Mouse (Mus musculus) lung, postnatal 4 days (tissue): ENCODE data around the gene Prrx2.

Experiments
- DNase-seq, 2 experiments: peaks; one replicate each; pipeline ENCODE4 v3.0.0; 2021

Prrx2 gene

DNA sequence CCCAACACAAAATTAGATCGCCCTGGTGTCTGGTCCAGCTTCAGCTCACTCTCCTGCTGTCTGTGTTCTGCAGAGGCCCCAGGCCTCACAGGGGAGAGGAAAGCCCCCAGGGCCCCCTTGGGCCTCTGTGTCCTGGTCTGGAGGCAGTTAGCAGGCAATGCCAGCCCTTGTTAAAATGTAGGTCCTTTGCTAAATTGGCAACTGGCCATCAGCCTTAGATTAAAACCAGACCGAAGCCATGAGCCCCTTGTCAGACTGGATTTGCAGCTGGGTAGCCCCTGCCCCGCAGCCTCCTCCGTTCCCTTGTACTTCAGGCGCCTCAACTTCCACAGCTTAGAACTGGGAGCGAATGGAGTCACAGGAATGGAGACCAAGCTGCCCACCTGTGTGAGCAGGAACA, 37.9 kb downstream of the Prrx2 start:
- DNase-seq: no peak

GRCm38 (mm10) chr2:30874445-30874844, 39.7 kb downstream of the Prrx2 start:
- no peak for DNase-seq

GRCm38 (mm10) chr2:30875096-30875495, 40.3 kb downstream of the Prrx2 start:
- DNase-seq: no peak

DNA sequence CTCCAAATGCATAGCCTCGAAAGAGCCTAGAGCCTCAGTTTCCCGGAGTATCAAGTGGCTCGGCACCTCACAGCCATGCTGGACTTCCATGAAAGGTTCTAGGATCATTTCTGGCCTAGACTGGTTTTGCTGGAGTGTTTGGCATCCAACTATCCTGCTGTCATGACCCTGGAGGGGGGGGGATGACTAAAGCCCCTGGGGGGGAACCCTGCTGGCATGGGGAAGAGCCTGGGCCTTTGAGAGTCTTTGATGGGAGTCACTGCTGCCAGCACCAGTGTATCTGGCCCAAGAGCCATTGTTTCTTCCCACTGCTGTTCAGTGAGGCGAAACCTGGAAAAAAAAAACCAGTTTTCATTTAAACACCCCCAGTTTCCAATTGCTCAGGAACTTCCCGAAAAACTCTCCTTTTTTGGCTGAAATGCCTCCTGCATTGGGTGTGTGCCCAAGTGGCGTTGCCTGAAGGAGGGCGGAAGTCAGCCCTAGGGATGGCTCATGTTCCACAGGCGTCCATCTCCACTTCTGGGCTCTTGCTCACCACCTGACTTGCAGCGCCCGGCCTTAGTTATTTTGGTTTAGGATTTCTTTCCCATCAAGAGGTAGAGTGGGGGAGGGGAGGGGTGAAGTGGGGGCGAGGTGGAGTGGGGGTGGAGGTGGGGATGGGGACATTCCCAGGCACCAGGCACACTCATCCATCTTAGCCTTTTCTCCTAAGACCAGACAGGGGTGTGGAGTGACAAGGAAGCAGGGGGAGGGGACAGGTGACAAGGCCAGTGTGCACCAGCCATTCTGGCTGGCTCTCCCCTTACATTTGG, 41.1 kb downstream of the Prrx2 start:
- no peak for DNase-seq

- no peak for DNase-seq
Observed at GRCm38 (mm10) chr2:30879481-30879880, 44.7 kb downstream of the Prrx2 start.

DNA sequence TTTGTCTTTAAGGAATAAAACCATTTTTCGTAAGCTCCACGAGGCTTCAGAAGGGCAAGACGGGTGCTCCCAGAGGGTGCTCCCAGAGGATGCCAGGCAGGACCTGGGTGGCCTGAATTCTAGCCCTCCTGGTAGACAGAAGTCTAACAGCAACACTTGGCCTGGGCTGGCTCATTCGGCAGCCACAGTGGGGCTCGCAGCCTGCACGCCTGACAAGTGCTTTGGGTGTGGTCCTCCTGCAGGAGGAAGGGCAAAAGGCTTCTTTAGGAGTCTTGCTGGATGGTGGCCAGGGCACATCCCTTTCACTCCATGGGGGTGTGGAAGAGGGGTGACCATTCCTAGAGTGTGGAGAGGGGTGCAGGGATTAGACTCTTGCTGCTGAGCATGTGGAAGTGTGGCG, 46.4 kb downstream of the Prrx2 start:
- DNase-seq: no peak

DNA sequence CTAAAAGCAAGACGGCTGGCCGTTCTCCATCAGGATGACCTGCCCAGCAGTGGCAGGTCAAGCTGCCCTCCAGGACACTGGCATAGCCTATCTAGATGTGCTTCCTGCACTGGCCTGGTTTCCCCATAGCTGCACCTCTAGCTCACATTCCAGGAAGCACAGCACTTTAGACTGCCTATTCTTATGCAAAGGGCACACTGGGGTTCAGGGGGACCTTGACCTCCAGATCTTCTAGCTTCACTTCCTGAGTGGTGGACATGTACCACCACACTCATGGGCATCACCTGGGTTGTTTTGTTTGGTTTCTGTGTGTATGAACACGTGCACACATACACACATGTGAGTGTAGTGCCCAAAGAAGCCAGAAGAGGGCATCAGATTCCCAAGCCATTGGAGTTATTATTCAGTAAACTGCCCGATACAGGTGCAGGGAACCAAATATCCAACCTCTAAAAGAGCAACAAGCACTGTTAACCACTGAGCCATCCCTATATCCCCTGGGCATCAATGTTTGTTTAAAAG, 50.1 kb downstream of the Prrx2 start:
- DNase-seq: no peak

DNA sequence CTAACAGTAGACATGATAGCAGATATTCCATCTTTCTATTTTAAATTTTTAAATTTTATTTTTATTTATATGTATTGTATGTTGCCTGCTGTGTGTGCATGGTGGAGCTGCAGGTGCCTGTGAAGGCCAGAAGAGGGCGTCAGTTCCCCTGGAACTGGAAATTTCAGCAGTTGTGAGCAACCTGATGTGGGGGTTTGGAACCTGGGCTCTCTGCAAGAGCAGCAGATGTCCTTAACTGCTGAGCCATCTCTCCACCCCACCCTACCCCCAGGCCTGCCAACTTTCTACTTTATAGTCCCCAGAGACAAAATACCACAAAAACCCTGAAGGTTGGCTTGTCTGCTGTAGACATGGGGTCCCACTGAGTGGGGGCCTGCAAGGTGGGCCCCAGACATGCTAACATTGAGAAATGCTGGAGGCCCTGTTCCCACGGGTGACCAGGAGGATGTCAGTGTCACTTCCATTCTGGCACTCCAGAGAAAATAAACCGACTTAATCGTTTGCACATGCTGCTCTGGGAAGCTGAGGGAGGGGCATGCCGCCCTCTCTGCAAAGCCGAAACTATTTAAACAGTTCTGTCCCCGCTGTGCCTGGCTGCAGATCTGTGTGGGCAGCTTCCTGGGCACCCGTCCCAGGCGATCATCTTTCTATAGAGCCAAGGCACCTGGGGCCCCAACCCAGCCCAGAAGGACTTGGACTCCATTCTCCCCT, 50.8 kb downstream of the Prrx2 start:
- peak; percentile 14 to 61 for DNase-seq

- peak in 1 of 2 experiments; percentile 65 for DNase-seq
Observed at GRCm38 (mm10) chr2:30891002-30891401, 56.2 kb downstream of the Prrx2 start.

- peak in 1 of 2 experiments; percentile 56 for DNase-seq
Observed at GRCm38 (mm10) chr2:30893399-30893798, 58.6 kb downstream of the Prrx2 start.

- DNase-seq: no peak
Observed at GRCm38 (mm10) chr2:30893946-30894345, 59.2 kb downstream of the Prrx2 start.

DNA sequence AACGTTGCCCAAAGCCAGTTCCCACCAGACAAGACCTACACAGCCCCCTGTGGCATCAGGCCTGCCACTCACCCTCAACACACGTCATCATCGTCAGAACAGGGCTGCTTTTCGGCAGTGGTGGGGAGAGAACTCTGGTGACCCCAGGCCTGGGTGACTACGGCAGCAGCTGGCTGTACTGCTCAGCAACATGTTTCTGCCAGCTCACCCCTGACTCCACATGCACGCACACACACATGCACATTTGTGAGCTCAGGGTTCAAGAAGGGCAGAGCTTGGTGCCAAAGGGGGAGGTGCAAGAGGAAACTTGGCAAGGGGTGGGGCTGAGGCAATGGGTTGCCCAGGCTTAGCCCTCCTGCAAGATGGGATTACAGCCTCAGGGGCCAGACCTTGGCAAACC, 62.5 kb downstream of the Prrx2 start:
- DNase-seq: peak in 1 of 2 experiments; percentile 67

DNA sequence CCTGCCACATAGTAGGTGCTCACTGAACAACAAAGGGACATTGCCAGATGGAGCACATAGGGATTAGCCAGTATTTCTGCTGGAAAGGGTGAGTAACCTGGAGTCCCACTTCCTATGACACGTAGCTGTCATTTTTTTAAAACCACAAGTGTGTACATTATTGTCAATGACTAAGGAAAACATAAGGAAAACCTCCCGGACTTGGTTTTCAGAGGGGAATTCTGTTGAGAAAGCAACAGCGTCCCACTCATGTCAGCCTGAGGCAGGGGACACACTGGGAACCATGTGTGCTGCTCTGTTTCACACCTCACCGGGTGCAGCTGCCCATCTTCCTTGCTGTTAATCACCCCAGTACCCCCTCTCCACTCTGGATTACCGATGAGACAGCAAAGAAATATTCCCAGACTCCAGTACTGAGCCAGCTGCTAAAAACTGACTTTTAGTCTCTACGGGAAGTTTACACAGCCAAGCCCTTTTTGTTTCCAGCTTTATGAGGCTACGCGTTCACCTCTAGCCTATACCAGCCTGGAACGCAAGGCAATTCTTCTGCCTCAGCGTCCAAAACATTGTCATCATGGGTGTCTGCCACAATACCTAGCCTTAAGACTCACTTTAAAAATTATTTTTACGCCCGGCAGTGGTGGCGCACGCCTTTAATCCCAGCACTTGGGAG, 64.8 kb downstream of the Prrx2 start:
- no peak for DNase-seq

DNA sequence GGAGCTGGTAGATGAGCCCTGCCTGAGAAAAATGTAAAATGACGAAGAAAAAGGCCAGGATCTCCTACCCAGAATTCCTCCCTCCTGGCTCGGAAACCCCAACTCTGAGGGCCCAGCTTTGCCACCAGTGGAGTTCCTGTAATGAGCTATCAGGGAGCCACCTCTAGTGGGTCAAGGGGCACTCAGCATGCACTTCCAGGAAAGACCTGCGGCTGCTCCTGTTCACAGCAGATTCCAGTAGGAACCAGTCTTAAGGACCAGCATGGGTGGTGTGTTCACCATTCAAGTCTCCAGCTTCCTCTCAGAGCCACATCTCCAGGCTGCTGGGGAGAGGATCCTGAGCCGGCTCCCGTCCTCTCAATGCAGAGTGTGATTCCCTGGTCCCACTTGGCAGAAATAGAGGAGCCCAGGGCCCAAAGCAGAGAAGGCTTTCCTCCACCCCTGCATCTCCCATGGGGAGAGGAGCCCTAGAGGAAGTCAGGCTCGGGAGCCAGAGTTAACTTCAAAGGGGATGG, 66.9 kb downstream of the Prrx2 start:
- peak in 1 of 2 experiments; percentile 77 for DNase-seq

DNA sequence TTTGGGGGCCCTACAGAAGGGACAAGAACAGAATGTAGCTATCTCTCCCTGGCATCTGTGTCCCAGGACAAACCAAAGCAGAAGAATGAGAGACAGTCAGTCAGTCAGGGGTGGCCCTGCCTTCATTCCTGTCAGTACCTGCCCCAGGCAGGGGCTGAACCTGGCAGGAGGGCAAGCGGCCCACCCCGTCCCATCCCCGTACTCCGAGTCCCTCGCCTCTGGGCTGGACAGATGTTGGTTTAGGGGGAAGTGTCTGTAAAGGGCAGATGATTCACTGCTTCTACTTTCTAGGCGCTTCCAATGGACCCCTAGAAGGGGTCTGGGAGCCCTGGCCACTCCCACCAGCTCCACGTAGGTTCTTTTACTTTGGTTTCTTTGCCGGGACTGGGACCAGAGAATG, 67.5 kb downstream of the Prrx2 start:
- DNase-seq: no peak

DNA sequence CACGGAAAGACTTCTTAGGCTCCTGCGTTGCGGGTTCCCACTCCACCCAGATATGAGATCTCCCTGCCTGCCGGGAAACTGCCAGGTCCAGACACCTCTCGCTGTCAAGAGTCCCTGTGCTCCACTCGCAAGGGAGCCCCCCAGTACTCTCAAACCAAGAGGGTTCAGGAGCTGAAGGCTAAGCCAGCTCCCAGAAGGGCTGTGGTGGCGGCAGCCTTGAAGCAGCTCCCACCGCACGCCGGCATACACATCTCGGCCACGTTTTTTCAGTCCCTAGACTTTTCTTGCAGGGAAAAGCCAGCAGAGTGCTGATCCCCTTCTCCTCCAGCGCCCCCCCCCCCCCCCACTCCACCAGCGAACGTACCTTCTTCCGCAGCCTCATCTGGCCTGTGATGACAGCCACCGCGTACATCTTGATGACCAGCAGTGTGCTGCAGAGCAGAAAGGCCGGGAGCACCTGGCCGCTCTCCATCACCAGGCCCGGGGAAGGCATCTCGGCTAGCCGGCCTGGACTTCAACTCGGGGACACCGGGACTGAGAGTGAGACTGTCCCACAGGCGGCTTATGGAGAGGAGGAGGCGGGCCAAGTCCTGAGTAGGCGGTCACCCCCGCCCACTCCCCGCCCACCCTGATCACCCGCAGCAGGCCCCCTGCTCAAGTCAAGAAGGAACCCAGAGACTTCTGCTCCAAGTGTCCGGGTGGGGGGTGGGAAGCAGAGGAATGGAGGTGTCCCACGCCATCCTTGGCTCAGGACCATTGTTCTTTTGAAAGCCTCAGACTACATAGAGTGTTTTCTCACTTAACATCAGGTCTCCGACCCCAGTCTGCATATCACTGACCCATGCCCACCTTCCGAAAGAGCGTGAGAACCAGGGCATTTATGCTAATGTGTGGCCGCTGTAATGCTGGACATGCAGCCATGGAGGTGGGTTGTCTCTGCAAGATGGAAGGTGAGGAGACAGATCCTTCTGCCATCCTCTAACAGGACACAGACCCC, 68.3 kb downstream of the Prrx2 start:
- peak; percentile 51 to 72 for DNase-seq

- no peak for DNase-seq
Observed at GRCm38 (mm10) chr2:30904231-30904630, 69.5 kb downstream of the Prrx2 start.

DNA sequence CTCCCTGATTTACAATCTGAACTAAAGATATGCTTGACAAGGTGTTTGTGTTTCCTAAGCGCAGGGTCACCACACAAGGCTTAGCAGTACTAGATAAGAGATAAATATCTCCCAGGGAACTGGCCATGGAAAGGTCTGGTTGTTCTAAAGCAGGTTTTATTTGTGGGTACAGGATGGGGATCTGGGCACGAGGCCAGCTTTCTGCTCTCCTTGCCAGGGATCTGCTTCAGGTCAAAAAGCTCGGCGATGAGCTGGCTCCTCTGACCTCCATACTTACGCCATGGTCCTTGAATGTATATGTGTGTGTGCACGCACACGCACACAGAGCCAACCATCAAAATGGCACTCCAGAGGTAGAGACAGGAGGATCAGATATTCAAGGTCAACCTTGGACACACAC, 70.2 kb downstream of the Prrx2 start:
- DNase-seq: no peak

GRCm38 (mm10) chr2:30905906-30906305, 71.1 kb downstream of the Prrx2 start:
- DNase-seq: no peak

GRCm38 (mm10) chr2:30906641-30907040, 71.9 kb downstream of the Prrx2 start:
- DNase-seq: no peak

GRCm38 (mm10) chr2:30912291-30912773, 77.6 kb downstream of the Prrx2 start:
- peak; percentile 78 to 89 for DNase-seq

DNA sequence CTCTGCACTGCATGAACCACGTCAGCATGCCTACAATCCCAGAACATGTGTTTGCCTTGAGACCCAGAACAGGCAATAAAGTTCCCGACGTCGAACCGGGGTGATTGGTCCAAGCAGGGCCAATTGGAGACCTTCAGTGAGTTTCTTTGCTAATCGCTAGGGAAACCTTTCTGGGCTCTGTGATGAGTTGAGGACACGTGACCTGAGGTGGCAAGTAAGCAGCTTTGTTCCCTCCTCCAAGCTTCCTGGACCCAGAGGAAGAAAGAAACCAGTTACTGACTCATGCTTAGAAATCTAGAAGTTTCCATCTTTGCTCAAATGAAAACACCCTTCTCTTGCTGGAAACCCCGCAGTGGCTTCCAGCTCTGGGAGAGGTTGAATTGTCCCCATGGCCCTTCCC, 78.2 kb downstream of the Prrx2 start:
- DNase-seq: no peak
